Mouse (Mus musculus): ENCODE results near the gene Zbtb48. TPM values are rescaled to one million over a fixed set of nuclear protein-coding genes. Genes with fewer than 3 reads are reported as not detected.

Gene Zbtb48
- total and polyA plus RNA-seq, 2 experiments from 2014 or later = 9.0 to 11.3 TPM

DNA sequence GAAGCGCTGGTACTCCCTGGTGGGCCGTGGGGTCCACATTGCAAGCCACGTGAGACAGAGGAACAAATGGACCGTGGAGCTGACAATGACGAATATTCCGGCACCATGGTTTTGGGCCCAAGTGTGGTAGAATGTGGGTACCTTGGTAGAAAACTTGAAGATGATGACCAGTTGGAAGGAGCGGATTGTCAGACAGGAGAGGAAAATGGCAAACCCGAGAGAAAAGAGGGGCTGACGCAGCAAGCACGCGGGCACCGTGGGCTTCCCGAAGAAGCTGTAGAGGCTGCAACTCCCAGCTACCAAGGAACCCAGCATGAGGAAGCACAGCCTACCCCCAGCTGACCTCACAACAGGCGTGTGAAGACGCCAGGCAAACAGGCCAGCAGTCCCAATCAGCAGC lies 985 bp upstream of the Zbtb48 start:
- no peak for DNase-seq (ENCODE audit: low spot score)
- H3K36me3 ChIP-seq (replicated peaks; ENCODE audit: control insufficient read depth, insufficient read depth, low read length) = peaks cover 11% of the 10 kb centered on the region
- H3K9me3 ChIP-seq (replicated peaks; ENCODE audit: control insufficient read depth, low read length) = no peaks in the 10 kb centered on the region
- no peak overlapping the region for H3K27ac ChIP-seq (ENCODE audit: low read depth)
- no peaks in the 10 kb centered on the region for H3K27me3 ChIP-seq (ENCODE audit: control insufficient read depth, insufficient read depth, low read length)
- H3K4me1 ChIP-seq (ENCODE audit: control insufficient read depth, insufficient read depth) = peaks cover 22% of the 10 kb centered on the region
- H3K4me2 ChIP-seq (ENCODE audit: low read depth, low read length) = 0 out of 2 replicates have a peak overlapping the region, but pooled peaks have one; percentile 84
- 57% methylated on average over 15 of the region's 15 CpGs for WGBS
- no peak overlapping the region; the same call in 1 of the 2 replicates for H3K9ac ChIP-seq (replicated peaks; ENCODE audit: low read depth, low read length)
- no peak for ATAC-seq (ENCODE audit: insufficient read depth, low read depth)
- no peak for TF ChIP-seq CTCF (IDR thresholded peaks at IDR 0.05; ENCODE audit: low read depth)
- no peak for TF ChIP-seq EP300 (IDR thresholded peaks at IDR 0.05; ENCODE audit: low read depth)
- H3K4me3 ChIP-seq (ENCODE audit: low read depth, low read length) = 0 out of 2 replicates have a peak overlapping the region, but pooled peaks have one; percentile 75

DNA sequence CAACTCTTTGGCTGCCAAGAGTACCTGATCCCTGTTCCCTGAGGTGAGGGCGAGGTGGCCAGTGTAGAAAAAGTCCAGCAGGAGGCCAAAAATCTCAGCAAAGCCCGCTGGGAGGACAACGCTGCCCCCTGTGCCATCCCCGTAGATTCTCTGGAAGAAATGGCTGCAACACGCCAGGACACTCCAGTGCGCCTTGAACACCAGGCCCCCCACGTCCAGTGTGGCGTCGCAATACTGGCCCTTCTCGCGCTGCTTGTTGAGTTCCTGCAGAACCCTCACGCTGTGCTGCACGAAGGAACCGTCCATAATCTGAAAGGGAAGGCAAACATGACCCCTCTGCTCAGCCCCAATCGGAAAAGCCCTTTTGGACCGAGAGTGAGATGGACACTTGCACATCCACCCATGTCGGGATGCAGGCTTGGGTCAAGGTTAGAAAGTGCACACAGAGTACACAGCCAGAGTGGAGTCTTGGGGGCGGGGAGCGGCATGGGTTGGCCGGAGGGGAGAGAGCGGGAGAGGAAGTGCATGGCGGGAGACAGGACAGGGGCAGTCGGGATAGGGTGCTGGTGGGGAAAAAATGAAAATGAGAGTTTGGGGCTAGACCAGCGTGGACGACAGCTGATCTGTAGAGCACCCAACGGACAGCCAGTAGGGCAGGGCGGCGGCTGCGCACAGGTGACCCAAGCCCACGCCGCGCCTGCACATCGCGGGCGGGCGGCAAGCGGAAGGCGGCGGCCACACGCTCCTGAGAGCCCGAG lies 541 bp downstream of the Zbtb48 start:
- no peaks in the 10 kb centered on the region for H3K9me3 ChIP-seq (replicated peaks; ENCODE audit: control insufficient read depth, low read length)
- 3% methylated on average over 32 of the region's 41 CpGs for WGBS
- peak overlapping the region; percentile 72 for H3K27ac ChIP-seq (ENCODE audit: low read depth)
- DNase-seq (ENCODE audit: low spot score) = no peak
- H3K27me3 ChIP-seq (ENCODE audit: control insufficient read depth, insufficient read depth, low read length) = no peaks in the 10 kb centered on the region
- ATAC-seq (ENCODE audit: insufficient read depth, low read depth) = peak; percentile 61
- H3K4me1 ChIP-seq (ENCODE audit: control insufficient read depth, insufficient read depth) = peaks cover 22% of the 10 kb centered on the region
- peak overlapping the region; percentile 75 for H3K4me3 ChIP-seq (ENCODE audit: low read depth, low read length)
- peak overlapping the region; percentile 84 for H3K4me2 ChIP-seq (ENCODE audit: low read depth, low read length)
- H3K36me3 ChIP-seq (replicated peaks; ENCODE audit: control insufficient read depth, insufficient read depth, low read length) = peaks cover 23% of the 10 kb centered on the region
- H3K9ac ChIP-seq (replicated peaks; ENCODE audit: low read depth, low read length) = peak overlapping the region; percentile 53
- TF ChIP-seq CTCF (IDR thresholded peaks at IDR 0.05; ENCODE audit: low read depth) (no peak), EP300 (IDR thresholded peaks at IDR 0.05; ENCODE audit: low read depth) (no peak)

DNA sequence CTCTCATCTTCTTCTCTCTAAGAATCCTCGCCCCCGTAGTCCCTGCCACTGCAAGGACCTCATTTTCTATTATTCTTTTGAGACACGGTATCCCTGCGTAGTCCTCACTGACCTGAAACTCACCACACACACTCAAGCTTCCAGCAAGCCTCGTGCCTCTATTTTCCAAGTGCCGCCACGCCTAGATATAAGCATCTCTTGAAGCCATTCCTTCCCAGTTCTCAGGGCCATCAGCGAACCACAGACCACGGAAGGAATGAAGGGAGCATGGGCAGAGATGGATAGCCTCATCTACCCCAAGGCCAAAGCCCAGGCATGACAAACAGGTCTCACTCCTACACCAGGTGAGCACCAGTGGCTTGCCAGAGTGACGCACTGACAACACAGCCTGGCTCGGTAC lies 2.9 kb downstream of the Zbtb48 start:
- Histone ChIP-seq H3K4me2 (ENCODE audit: low read depth, low read length) (no peak overlapping the region), H3K36me3 (replicated peaks; ENCODE audit: control insufficient read depth, insufficient read depth, low read length) (peaks cover 47% of the 10 kb centered on the region), H3K9me3 (replicated peaks; ENCODE audit: control insufficient read depth, low read length) (no peaks in the 10 kb centered on the region), H3K9ac (replicated peaks; ENCODE audit: low read depth, low read length) (no peak overlapping the region), H3K4me3 (ENCODE audit: low read depth, low read length) (no peak overlapping the region), H3K27ac (ENCODE audit: low read depth) (no peak overlapping the region), H3K27me3 (ENCODE audit: control insufficient read depth, insufficient read depth, low read length) (no peaks in the 10 kb centered on the region), H3K4me1 (ENCODE audit: control insufficient read depth, insufficient read depth) (peaks cover 22% of the 10 kb centered on the region)
- TF ChIP-seq EP300 (IDR thresholded peaks at IDR 0.05; ENCODE audit: low read depth) = no peak
- TF ChIP-seq CTCF (IDR thresholded peaks at IDR 0.05; ENCODE audit: low read depth) = no peak
- 88% methylated on average over 11 of the region's 11 CpGs for WGBS
- ATAC-seq (ENCODE audit: insufficient read depth, low read depth) (no peak), DNase-seq (ENCODE audit: low spot score) (no peak)

DNA sequence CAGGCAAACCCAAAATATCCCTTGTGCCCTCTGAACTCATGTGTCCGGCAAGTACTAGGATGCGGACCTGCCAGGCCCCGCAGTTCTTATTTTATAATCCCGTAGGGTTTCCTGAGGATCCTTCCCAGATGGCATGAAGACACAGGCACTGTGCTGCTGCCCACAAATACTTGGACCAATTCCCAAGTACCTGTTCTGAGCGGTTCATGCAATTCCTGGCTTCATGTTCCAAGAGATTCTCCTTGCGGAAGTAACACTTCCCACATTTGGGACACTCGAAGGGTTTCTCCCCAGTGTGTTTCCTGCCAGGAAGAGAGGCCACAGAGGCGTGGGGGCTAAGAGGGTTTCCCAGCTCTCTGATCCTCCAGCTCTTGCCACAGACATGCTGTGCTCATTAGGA lies 5.0 kb downstream of the Zbtb48 start:
- Histone ChIP-seq H3K27ac (ENCODE audit: low read depth) (no peak overlapping the region), H3K27me3 (ENCODE audit: control insufficient read depth, insufficient read depth, low read length) (no peaks in the 10 kb centered on the region), H3K4me3 (ENCODE audit: low read depth, low read length) (no peak overlapping the region), H3K36me3 (replicated peaks; ENCODE audit: control insufficient read depth, insufficient read depth, low read length) (peaks cover 61% of the 10 kb centered on the region), H3K4me2 (ENCODE audit: low read depth, low read length) (no peak overlapping the region), H3K9me3 (replicated peaks; ENCODE audit: control insufficient read depth, low read length) (no peaks in the 10 kb centered on the region), H3K4me1 (ENCODE audit: control insufficient read depth, insufficient read depth) (peaks cover 16% of the 10 kb centered on the region), H3K9ac (replicated peaks; ENCODE audit: low read depth, low read length) (no peak overlapping the region)
- TF ChIP-seq EP300 (IDR thresholded peaks at IDR 0.05; ENCODE audit: low read depth) (no peak), CTCF (IDR thresholded peaks at IDR 0.05; ENCODE audit: low read depth) (no peak)
- DNase-seq (ENCODE audit: low spot score) = no peak
- WGBS = 74% methylated on average over 8 of the region's 8 CpGs
- no peak for ATAC-seq (ENCODE audit: insufficient read depth, low read depth)

DNA sequence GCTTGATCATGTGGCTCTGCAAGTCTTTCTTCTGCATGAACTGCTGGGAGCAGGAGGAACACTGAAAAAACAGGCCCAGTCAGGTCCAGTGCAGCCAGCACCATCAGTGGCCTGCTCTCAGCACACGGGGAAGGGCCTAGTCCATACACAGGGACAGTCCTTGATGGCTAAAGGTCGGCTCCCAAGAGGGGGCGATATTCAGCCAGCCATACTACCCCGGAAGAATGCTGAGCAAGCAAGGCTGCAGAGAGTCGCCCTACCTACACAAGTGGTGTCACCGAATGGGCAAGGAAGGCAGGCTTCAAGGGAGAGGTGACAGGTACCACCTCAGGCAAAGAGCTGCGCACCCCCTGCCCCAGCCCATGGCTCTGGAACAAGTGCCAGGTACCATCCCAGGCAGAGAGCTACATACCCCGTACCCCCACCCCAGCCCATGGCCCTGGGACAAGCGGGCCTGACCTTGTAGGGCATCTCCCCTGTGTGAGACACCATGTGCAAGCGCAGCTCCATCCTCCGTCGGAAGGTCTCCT lies 5.8 kb downstream of the Zbtb48 start:
- no peaks in the 10 kb centered on the region for H3K9me3 ChIP-seq (replicated peaks; ENCODE audit: control insufficient read depth, low read length)
- no peak overlapping the region for H3K4me2 ChIP-seq (ENCODE audit: low read depth, low read length)
- H3K4me1 ChIP-seq (ENCODE audit: control insufficient read depth, insufficient read depth) = peaks cover 13% of the 10 kb centered on the region
- DNase-seq (ENCODE audit: low spot score) = no peak
- no peak for TF ChIP-seq EP300 (IDR thresholded peaks at IDR 0.05; ENCODE audit: low read depth)
- no peak for TF ChIP-seq CTCF (IDR thresholded peaks at IDR 0.05; ENCODE audit: low read depth)
- no peak for ATAC-seq (ENCODE audit: insufficient read depth, low read depth)
- H3K27ac ChIP-seq (ENCODE audit: low read depth) = no peak overlapping the region
- peaks cover 70% of the 10 kb centered on the region for H3K36me3 ChIP-seq (replicated peaks; ENCODE audit: control insufficient read depth, insufficient read depth, low read length)
- no peak overlapping the region for H3K4me3 ChIP-seq (ENCODE audit: low read depth, low read length)
- no peaks in the 10 kb centered on the region for H3K27me3 ChIP-seq (ENCODE audit: control insufficient read depth, insufficient read depth, low read length)
- H3K9ac ChIP-seq (replicated peaks; ENCODE audit: low read depth, low read length) = no peak overlapping the region
- 80% methylated on average over 12 of the region's 12 CpGs for WGBS
